Mouse (Mus musculus): ENCODE data around the gene Mx1. TPM values are rescaled to one million over a fixed set of nuclear protein-coding genes. Genes with fewer than 3 reads are reported as not detected.

The Mx1 gene
- total RNA-seq (2021) = 1 to 10 TPM; 1.4 to 1.8 TPM

DNA sequence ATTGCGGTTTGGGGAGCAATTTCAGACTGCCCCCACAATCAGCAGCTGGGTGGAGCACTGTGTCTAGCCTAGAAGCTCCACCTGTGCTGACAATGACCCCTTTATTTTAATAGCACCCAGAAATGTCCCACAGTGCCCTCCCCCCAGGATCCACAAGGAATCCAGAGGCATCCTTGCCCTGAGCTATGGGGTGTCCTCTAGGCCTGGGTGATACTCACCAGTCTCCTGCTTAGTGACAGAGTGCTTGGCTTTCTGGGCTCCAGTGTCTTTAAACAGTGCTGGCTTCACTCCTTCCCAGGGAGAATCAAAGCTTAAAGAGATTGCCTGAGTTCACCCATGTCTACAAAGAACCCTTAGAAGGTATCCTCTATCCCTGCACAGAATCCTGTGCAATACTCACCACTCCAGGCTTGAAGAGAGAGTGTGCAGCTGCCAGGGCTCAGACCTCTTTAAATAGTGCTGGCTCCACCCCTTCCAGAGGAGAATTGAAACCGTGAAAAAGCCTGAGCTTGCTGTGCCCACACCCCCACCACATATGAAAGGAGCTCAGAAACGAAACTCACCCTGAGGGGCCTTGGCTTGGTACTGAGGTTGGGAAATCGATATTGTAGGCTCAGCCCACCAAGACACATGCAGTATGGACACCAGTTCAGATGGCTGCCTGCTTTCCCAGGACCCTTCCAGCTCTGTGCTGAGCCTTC is at the start of gene Mx1:
Mx1 (minus strand) TSS at position 427 of the 701 bp plus-strand sequence.
- DNase-seq (ENCODE audit: low spot score in 2 of 2) = no peak
- intact Hi-C loops (cut with DNase I) = no loop called here

DNA sequence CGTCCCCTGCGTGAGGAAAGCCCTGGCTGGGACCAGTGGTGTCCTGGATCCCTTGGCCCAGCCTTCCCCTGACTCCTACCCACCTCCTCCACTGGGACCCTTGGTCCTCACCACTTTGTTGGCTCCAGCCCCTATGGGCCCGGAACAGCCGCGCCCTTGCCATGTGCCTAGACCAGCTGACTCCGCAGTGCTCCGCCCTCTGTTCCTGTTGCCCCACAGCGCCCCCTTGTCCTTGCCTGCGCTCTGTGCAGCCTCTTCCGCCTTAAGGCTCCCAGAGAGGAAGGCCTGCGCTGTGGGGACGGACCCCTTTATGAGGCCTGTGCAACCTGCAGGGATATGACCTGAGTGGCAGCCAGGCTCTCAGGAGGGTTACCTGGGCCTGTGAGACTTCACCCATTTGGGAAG is 49.6 kb upstream of the Mx1 start:
- DNase-seq (ENCODE audit: low spot score in 2 of 2) = no peak

DNA sequence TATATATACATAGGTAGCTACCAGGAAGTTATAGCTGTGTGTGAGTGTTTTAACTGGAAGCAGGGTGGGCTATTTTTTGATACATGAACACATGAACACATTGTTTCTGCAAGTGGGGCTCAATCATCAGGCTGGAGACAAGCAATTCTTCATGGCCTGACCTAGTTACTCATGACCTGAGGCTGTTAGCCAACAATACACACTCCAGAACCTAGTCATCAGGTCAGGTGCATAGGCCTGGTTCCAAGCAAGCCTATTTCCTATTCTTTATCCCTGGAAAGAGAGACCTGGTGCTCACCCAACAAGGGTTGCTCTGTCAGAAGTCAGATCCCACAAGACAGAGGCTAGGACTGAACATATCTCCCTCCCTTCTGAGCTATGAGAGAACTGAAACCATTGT is 48.8 kb upstream of the Mx1 start:
- DNase-seq (ENCODE audit: low spot score in 2 of 2) = no peak
- intact Hi-C loops (cut with DNase I) = no loop called here

More for the DNA sequence above, 49.6 kb upstream of the Mx1 start:
- intact Hi-C loops (cut with DNase I) = no loop called here

DNA sequence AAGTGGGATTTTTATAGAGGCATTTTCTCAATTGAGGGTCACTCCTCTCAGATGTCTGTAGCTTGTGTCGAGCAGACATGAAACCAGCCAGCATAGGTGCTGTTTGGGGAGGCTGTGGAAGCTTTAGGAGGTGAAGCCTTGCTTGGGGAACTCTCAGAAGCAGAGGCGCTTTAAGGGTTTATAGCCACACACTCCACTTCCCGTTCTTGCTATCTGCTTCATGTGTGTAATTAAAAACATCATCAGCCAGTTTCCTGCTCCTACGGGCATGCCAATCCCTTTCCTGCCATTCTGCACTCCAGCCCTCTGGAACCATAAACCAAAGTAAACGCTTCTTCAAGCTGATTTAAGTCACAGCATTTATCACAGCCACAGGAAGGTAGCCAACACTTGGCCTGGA is 48.1 kb upstream of the Mx1 start:
- intact Hi-C loops (cut with DNase I) = no loop called here
- DNase-seq (ENCODE audit: low spot score in 2 of 2) = no peak

DNA sequence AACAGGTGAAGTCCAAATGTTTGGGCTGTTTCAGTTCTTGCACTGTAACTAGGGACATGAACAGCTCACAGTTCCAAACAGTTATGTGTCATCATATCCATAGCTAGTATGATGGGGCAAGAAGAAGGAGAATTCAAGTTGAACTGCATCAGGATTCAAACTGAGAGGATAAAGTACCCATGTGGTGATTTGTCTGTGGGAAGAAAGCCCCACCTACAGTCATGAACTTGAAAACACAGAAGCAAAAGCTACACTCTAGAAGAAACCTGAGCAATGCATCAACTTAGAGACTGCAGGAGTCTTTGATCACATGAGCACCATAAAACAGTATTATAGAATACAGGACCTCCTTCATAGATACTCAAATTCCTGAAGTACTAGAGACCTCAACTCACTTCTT is 45.1 kb upstream of the Mx1 start:
- intact Hi-C loops (cut with DNase I) = no loop called here
- DNase-seq (ENCODE audit: low spot score in 2 of 2) = no peak

DNA sequence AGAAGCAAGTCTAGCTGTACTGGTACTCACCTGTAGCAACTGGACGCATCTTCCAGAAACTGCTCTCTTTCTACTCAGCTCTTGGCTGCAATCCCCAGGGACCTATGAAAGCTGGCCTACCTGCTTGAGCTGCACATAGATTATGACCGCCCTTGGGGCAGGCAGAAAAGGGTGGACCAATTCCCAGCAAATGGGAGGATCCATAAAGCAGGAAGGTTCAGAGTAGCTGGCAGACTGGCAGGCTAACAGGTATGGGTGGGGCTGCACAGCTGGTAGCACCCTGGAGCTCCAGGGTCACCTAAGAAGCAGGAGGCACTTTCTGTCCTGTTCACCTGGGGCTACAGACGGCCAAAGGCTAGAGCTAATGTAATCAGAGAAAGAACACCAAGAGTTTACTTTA is 42.1 kb upstream of the Mx1 start:
- DNase-seq (ENCODE audit: low spot score in 2 of 2) = no peak
- intact Hi-C loops (cut with DNase I) = no loop called here

DNA sequence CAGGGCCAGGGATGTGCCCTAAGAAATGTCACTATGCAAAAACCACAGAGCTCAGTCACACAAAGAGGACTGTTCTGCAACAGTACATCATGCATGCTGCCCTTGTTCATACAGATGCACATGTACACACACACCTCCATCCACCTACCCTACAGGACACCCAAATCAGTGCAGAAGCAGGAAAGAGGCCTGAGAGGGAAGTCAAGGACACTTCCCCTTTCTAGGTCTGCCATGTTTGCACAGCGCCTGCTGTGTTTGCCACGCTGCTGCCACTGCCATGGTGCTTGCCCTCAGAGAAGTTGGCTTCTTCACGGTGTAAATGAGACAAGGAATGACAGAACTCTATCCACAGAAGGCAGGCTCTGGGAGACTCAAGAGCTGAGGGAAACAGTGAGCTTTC is 41.1 kb upstream of the Mx1 start:
- intact Hi-C loops (cut with DNase I) = no loop called here
- DNase-seq (ENCODE audit: low spot score in 2 of 2) = no peak

DNA sequence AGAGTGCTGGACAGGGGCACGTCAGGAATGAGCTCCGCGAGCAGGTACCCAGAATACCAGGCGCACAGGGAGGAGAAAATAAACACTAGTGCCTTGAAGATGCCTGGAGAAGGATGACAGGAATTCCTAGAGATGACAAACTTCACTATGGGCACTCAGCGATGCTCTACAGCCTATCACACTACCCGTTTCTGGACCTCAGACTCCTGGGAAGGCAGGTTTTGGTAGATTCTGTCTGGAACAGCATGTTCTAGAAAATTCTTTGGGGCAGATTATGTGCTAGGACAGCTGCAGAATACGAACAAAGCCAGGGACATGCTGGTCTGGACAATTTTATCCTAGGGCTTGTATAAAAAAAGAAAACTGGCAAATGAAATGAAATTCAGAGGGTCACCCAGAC is 38.2 kb upstream of the Mx1 start:
- intact Hi-C loops (cut with DNase I) = no loop called here

DNA sequence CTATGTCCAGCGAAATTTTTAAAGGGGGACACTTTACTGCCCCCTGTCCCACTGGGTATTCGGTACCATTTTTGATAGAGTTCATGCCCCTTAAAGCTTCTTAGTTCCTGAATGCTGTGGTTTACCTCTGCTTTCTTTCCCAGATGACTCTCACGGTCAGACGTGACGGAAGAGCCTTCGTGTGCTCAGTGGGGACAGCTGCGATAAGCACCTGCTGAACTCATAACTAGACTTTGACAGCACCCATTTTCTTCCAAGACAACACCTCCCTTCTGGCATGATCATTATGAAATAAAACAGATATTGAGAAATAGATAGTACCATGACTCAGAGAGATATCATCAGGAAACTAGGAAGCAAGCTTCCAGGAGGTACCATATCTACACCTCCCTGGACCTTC is 36.7 kb upstream of the Mx1 start:
- no peak for DNase-seq (ENCODE audit: low spot score in 2 of 2)
- intact Hi-C loops (cut with DNase I) = no loop called here

More for the DNA sequence above, 38.2 kb upstream of the Mx1 start:
- DNase-seq (ENCODE audit: low spot score in 2 of 2) = no peak

DNA sequence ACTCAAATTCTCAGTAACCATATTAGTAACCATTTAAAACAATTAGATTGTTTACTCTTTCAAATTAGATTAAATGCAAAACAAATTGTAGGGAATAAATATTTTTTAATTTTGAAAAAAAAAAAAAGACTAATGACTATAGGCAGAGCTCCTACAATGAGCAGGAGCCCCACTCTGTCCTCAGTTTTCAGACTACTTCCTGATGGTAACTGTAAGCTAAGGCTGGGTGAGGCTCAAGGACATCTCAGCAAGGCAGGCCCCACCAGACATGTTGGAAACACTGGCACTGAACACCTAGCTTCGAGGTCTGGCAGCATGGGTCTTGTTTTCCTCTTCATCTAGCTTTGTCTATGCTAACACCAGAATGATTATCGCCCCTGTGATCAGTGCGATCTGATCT is 35.4 kb upstream of the Mx1 start:
- no peak for DNase-seq (ENCODE audit: low spot score in 2 of 2)
- intact Hi-C loops (cut with DNase I) = no loop called here

DNA sequence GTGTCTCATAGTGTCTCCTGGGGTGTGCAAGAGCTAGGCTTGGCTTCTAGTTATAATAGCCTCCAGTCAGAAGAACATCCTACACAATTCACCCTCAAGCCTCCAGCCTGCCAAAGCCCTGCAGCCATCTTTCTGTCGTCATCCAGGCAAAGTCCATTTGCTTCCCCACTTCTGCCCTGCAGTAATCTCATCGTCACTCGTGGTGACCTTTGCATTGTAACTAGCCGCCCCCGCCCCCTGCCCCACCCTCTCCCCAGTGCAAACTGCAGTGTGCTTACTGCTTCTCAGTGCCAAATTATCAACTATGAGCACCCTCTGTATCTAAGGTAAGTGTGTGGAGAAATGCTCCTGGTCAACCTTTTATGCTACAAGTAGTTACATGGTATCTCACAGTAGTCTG is 35.0 kb upstream of the Mx1 start:
- intact Hi-C loops (cut with DNase I) = no loop called here
- DNase-seq (ENCODE audit: low spot score in 2 of 2) = no peak

DNA sequence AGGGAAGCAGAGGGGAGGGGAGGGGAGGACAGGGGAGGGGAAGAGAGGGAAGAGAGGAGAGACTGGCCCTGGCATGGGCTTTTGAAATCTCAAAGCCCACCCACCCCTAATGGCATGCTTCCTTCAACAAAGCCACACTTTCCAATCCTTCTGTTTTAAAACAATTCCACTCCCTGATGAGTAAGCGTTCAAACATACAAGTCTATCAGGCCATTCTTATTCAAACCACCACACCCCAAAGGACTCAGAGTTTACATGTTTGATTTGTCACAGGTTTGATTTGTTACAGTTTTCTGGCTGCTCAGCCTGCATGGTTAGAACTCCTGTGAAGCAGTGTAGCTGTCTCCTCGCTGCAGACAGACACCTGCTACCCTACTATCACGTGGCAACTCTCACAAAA is 33.3 kb upstream of the Mx1 start:
- no peak for DNase-seq (ENCODE audit: low spot score in 2 of 2)
- intact Hi-C loops (cut with DNase I) = no loop called here

DNA sequence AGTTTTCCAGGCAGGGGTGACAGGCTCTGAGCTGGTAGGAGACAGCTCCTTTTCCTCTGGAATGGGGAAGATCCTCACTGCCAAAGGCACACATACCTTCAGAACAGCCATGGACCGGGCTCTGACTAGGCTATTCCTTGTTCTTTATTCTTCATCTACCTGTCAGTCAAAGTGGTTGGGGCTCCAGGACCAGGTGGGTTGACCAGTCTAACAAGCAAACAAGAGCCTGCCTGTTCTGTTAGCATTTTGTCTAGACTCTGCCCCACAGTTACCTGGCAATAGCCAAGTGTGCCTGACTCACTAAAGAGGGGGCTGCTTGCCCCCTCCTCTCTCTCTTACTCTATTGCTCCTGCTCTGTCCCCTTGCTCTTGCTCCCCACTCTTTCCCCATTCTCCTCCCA is 29.7 kb upstream of the Mx1 start:
- DNase-seq (ENCODE audit: low spot score in 2 of 2) = no peak
- intact Hi-C loops (cut with DNase I) = no loop called here

DNA sequence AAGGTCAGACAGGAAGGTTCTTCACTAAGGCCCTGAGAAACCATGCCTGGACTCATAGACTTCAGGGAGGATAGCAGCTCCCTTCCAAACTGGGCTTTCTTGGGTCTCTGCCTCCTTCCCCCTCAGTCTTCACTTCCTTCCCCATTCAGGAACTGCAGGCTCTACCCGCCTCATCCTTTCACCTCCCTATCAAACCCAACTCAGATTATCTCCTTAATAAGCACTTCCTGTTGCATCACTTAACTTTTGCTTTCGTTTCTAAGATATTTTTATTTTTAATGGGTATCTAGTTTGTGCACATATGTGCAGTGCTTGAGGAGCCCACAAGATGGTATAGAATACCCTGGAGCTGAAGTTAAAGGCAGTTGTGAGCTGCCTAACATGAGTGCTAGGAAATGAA is 15.9 kb upstream of the Mx1 start:
- DNase-seq (ENCODE audit: low spot score in 2 of 2) = no peak
- intact Hi-C loops (cut with DNase I) = no loop called here

DNA sequence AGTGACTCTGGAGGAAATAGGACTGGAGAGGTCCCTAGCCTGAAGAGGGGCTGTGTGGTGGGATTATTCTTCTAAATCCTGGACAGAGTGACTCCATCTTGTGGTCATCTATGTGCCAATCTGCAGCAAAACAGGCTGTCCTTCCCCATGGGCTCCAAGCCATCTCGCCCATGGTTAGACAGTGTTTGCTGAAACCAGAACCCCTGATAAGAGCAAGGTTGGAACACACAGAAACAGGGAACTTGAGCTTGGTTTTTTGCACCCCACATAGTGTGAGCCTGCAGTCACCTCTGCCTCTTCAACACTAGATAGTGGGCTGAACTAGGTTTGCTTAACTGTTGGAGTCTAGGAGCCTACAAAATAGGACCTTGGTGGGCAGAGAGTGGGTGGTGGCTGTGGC is 13.8 kb upstream of the Mx1 start:
- intact Hi-C loops (cut with DNase I) = no loop called here
- no peak for DNase-seq (ENCODE audit: low spot score in 2 of 2)

DNA sequence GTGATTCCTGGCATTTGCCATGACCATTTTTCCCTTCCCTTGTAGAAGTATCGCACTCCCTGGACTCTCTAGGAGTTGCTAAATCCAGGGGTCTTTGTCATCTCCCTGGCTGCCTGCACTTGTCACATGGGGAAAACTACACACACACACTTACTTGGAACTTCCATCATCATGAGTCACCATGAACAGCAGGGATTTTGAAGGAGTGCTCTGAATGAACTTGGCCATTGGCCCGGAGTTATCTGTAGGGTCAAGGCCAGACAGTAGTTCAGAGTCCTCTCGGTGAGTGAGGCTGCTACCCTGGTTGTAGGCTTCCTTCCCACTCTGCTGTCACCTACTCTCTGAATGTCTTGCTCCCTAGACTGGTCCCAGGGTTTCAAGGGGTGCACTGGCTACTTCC is 12.9 kb upstream of the Mx1 start:
- no peak for DNase-seq (ENCODE audit: low spot score in 2 of 2)
- intact Hi-C loops (cut with DNase I) = no loop called here

DNA sequence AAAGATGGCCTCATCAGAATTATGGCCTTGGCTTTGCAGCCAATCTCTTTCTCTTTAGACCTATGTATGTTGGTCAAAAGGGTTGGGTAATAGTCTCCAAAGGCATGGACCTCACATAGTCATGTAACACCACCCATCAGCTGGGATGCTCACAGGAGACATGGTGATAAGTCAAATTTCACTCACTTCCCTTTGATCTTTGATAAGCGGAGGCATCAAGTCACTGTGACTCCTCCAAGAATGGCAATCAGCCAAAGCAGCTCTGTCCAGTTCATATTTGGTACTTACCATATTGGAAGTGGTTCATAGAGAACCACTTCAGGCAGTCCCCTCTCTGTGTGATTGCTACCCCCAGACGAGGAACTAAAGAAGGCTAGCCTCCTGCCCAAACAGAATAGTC is 12.0 kb upstream of the Mx1 start:
- intact Hi-C loops (cut with DNase I) = no loop called here
- no peak for DNase-seq (ENCODE audit: low spot score in 2 of 2)

DNA sequence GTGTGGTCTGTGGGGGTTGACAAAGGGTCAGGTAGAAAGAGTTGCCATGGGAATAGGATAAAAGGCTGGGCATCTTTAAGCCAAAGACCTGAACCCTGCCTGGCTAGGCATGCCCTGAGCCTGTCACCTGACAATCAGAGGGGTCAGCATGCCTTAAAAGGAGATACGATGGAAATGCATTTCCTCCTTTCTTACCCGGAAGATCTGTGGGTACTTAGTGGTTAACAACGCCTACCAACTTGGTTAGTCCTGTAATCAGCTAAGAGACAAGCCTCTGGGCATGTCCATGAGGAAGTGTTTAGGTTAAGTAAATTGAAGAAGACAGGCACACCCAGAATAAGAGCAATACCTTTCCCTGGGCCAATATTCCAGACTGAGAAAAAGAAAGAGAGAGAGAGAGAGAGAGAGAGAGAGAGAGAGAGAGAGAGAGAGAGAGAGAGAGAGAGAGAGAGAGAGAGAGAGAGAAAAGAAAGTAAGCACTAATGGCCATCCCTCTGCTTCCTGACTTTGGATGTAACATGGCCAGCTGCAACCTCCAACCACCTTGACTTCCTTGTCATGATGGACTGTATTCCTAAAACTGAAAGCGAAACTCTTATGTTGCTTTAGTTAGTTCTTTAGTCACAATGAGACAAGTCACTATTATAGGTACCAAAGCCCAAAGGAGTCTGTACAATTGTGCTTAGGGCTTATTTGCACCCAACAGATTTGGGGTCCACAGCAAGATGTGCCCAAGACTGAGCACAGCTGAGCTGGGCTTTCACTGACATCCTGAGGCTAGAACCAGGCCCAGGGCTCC is 5.5 kb upstream of the Mx1 start:
- no peak for DNase-seq (ENCODE audit: low spot score in 2 of 2)
- intact Hi-C loops (cut with DNase I) = loop anchor here (2.0 kb wide), 1 partner anchor 155 kb away; no protein-coding TSS in a partner anchor

DNA sequence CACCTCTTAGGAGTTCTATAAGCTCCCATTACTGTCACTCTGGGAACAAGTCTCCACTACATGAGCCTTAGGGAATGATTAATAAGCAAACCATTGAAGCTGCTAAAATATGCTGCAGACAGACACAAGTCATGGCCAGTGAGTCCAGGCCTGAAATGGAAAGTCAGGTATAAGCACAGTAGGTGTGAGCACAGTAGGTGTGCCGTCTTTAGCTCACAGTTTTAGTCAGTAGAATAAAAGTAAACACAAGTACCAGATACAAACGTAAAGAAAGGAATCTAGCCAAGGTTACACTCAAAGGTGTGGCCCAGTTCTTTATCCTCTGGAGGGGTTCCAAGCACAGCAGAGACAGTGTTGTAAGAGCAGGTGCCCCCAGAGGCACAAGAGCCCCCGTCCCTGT is 4.8 kb upstream of the Mx1 start:
- intact Hi-C loops (cut with DNase I) = loop anchor here (2.0 kb wide), 1 partner anchor 155 kb away; no protein-coding TSS in a partner anchor
- DNase-seq (ENCODE audit: low spot score in 2 of 2) = no peak

DNA sequence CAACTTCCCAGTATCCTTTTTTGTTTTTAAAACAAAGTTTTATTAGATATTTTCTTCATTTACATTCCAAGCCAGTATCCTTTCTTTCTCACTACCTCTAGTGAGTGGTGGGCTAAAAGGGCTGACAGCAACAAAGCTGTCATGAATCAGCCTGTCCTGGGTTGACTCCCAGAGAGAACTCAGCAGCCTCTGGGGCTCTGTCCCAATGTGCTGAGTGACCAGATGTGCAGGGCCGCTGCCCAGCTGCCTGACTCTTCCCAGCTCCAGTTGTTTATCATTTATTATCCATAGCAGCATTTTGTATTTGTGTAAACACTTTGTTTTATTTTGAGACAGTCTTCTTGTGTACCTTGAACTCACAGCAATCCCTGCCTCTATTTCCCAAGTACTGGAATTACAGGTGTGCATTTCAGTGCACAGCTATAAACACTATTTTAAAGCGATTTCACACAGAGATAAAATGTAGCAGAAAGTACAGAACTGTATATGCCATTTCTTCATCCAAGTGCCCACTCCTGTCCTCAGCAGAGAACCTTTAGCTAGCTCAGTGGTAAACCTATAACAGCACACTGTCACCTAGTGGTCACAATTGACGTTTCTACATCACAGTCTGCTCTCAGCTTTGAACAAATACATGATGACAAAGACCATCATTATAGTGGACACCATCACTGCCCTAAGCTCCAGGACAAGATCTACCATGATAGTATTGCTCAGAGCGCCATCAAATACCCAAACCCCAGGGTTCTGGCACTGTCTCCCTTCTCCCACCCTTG is 3.7 kb upstream of the Mx1 start:
- intact Hi-C loops (cut with DNase I) = loop anchor here (2.0 kb wide), 1 partner anchor 154 kb away; no protein-coding TSS in a partner anchor
- no peak for DNase-seq (ENCODE audit: low spot score in 2 of 2)

DNA sequence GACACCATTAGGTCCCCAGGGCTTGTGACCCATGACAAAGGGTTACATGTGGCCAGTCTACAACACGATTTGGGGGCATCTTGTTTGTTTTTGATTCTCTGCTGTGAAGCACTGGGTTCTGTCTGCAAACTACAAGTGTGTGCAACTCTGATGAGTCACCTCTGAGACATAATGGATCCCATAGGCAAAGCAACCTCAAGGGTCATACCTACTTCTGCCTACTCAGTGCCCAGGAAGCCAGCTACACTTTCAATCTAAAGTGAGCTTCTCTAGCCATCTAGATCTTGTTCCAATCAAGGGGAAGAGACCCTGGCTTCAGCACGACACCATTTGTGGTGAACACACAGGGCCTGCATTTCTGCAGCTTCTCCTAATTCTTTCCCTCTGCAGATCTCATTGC is 1.4 kb downstream of the Mx1 start:
- intact Hi-C loops (cut with DNase I) = no loop called here
- DNase-seq (ENCODE audit: low spot score in 2 of 2) = no peak
